In genomic region chr15:85808031-85808430, GRCm38 (mm10) we compare ENCODE assay signal across 12 mouse cellular contexts. TPM values are rescaled to one million over a fixed set of nuclear protein-coding genes. Genes with fewer than 3 reads are reported as not detected.
"Had no signal": no experiment of that assay in that cellular context is flagged by ENCODE, and none has a peak within 500 bp of the region (broad histone marks: within the 10 kb centered on the region; RNA-seq: fewer than 3 reads in every experiment).

No protein-coding gene starts in this region.

- ATAC-seq: liver, embryonic 12.5 days; midbrain, embryonic 16.5 days had no signal

- H3K4me2 ChIP-seq: kidney, embryonic 15.5 days; limb, embryonic 15.5 days; liver, embryonic 12.5 days; lung, embryonic 14.5 days; midbrain, embryonic 12.5 days; stomach, embryonic 15.5 days had no signal

- H3K36me3 ChIP-seq: kidney, embryonic 15.5 days; midbrain, embryonic 12.5 days; stomach, embryonic 15.5 days had no signal

- H3K27me3 ChIP-seq: kidney, embryonic 15.5 days; limb, embryonic 15.5 days; midbrain, embryonic 12.5 days; stomach, embryonic 15.5 days had no signal

- H3K27ac ChIP-seq: kidney, embryonic 15.5 days; limb, embryonic 15.5 days; liver, embryonic 12.5 days; macrophage; midbrain, embryonic 12.5 days; stomach, embryonic 15.5 days had no signal

- H3K9me3 ChIP-seq: kidney, embryonic 15.5 days; limb, embryonic 15.5 days; liver, embryonic 12.5 days; megakaryocyte, embryonic 14.5 days; midbrain, embryonic 12.5 days; stomach, embryonic 15.5 days had no signal

- H3K9ac ChIP-seq: kidney, embryonic 15.5 days; limb, embryonic 15.5 days; liver, embryonic 12.5 days; lung, embryonic 14.5 days; midbrain, embryonic 12.5 days; stomach, embryonic 15.5 days had no signal

- H3K4me3 ChIP-seq: kidney, embryonic 15.5 days; limb, embryonic 15.5 days; liver, embryonic 12.5 days; megakaryocyte, embryonic 14.5 days; midbrain, embryonic 12.5 days; stomach, embryonic 15.5 days had no signal

- DNase-seq: kidney, postnatal 14 days; lung, embryonic 14.5 days; lung, postnatal 14 days; right cerebral cortex, postnatal 14 days had no signal

RNA-seq across cellular contexts. Expression of gene Pkdrej, which starts 13.5 kb away (rescaled TPM):
- polyA plus RNA-seq: macrophage; midbrain, embryonic 16.5 days had no signal
